Mouse (Mus musculus) frontal cortex, adult (tissue): ENCODE data around the gene Rcc1.
A peak's percentile ranks its signal among the peaks of the same experiment; 100 is the strongest.

ENCODE experiments used
- ATAC-seq: cut with Nextera tagmentation; 2 replicates; pipeline ENCODE4 v1.9.2; 2017; ENCODE audit warnings: mild to moderate bottlenecking, moderate library complexity, mixed read lengths; ENCODE audit not compliant: low TSS enrichment

Rcc1 gene

GRCm38 (mm10) chr4:132353481-132353885 is at the start of gene Rcc1:
Gene Rcc1 (minus strand): TSS chr4:132353605.
- ATAC-seq = peak; percentile 89

GRCm38 (mm10) chr4:132401016-132401415 is 47.6 kb upstream of the Rcc1 start:
- ATAC-seq = no peak

GRCm38 (mm10) chr4:132398863-132399262 is 45.5 kb upstream of the Rcc1 start:
- ATAC-seq = no peak

- ATAC-seq = peak; percentile 44
Observed at GRCm38 (mm10) chr4:132398045-132398774, 44.8 kb upstream of the Rcc1 start.

- ATAC-seq = no peak
Observed at GRCm38 (mm10) chr4:132397120-132397519, 43.7 kb upstream of the Rcc1 start.

GRCm38 (mm10) chr4:132396251-132396650 is 42.8 kb upstream of the Rcc1 start:
- ATAC-seq = no peak

- ATAC-seq = no peak
Observed at GRCm38 (mm10) chr4:132391063-132391740, 37.8 kb upstream of the Rcc1 start.

GRCm38 (mm10) chr4:132389302-132389701 is 35.9 kb upstream of the Rcc1 start:
- ATAC-seq = no peak

GRCm38 (mm10) chr4:132387617-132388016 is 34.2 kb upstream of the Rcc1 start:
- no peak for ATAC-seq

GRCm38 (mm10) chr4:132386846-132387245 is 33.4 kb upstream of the Rcc1 start:
- no peak for ATAC-seq

- ATAC-seq = no peak
Observed at GRCm38 (mm10) chr4:132385771-132386410, 32.5 kb upstream of the Rcc1 start.

- ATAC-seq = no peak
Observed at GRCm38 (mm10) chr4:132383455-132383854, 30.1 kb upstream of the Rcc1 start.

GRCm38 (mm10) chr4:132382296-132382695 is 28.9 kb upstream of the Rcc1 start:
- ATAC-seq = no peak

GRCm38 (mm10) chr4:132380965-132381616 is 27.7 kb upstream of the Rcc1 start:
- no peak for ATAC-seq

GRCm38 (mm10) chr4:132373820-132374219 is 20.4 kb upstream of the Rcc1 start:
- ATAC-seq = no peak

- ATAC-seq = no peak
Observed at GRCm38 (mm10) chr4:132369953-132370750, 16.7 kb upstream of the Rcc1 start.

GRCm38 (mm10) chr4:132367480-132368201 is 14.2 kb upstream of the Rcc1 start:
- no peak for ATAC-seq

- no peak for ATAC-seq
Observed at GRCm38 (mm10) chr4:132365450-132366060, 12.2 kb upstream of the Rcc1 start.

GRCm38 (mm10) chr4:132363487-132363886 is 10.1 kb upstream of the Rcc1 start:
- ATAC-seq = no peak

GRCm38 (mm10) chr4:132359510-132359909 is 6.1 kb upstream of the Rcc1 start:
- ATAC-seq = no peak
